9 mouse cellular contexts compared by ENCODE assay signal in the genomic region with DNA sequence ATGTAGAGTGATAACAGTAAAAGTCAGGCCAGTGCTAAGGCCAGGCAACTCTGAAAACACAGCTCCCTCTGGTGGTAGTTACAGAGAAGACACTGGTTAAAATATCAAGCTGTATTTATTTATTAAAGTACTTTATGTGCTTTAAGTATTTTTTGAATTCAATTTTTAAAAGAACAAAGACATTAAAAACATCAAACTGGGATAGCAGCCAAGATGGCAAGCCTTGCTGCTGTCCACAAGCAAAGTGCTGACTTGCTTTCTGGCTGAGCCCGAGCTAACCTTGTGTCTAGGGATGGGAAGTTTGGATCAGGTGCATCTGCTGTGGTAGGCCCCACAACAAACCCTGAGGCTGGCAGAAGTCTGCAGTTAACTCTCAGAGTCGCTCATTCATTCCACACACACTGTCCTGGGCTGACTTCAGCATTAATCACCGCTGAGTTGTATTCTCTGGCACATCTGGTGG.
DNase-seq lines count a peak whose midpoint lies in the region; ATAC-seq lines count a peak whose summit lies in the region.
"Had no signal": no experiment of that assay in that cellular context is flagged by ENCODE, and none has a peak within 500 bp of the region (broad histone marks: within the 10 kb centered on the region; RNA-seq: fewer than 3 reads in every experiment).

No protein-coding gene starts in this region.

- 85% methylated on average over 3 of the region's 3 CpGs for WGBS in midbrain, embryonic 14.5 days
- WGBS in midbrain, embryonic 16.5 days: 88% methylated on average over 3 of the region's 3 CpGs
- 77% methylated on average over 3 of the region's 3 CpGs for WGBS in forebrain, embryonic 16.5 days

- no peaks in the 10 kb centered on the region for H3K27me3 ChIP-seq in midbrain, embryonic 14.5 days (ENCODE audit: control insufficient read depth, insufficient read depth, low read length)
- no peaks in the 10 kb centered on the region for H3K27me3 ChIP-seq in midbrain, embryonic 16.5 days (ENCODE audit: control insufficient read depth, insufficient read depth, low read depth, low read length)
- H3K27me3 ChIP-seq in forebrain, embryonic 16.5 days (replicated peaks; ENCODE audit: control insufficient read depth, insufficient read depth, low read length): no peaks in the 10 kb centered on the region

- no peaks in the 10 kb centered on the region for H3K9me3 ChIP-seq in midbrain, embryonic 14.5 days (ENCODE audit: control insufficient read depth, low read length)
- no peaks in the 10 kb centered on the region for H3K9me3 ChIP-seq in midbrain, embryonic 16.5 days (replicated peaks; ENCODE audit: control insufficient read depth, low read length, poor library complexity, severe bottlenecking)
- H3K9me3 ChIP-seq in forebrain, embryonic 16.5 days (ENCODE audit: control insufficient read depth, low read length): no peaks in the 10 kb centered on the region
- H3K9me3 ChIP-seq: limb, embryonic 13.5 days had no signal

- H3K4me2 ChIP-seq in midbrain, embryonic 14.5 days (ENCODE audit: low read length): no peak overlapping the region
- no peak overlapping the region for H3K4me2 ChIP-seq in midbrain, embryonic 16.5 days (ENCODE audit: low read length)
- no peak overlapping the region for H3K4me2 ChIP-seq in forebrain, embryonic 16.5 days (ENCODE audit: low read length)
- H3K4me2 ChIP-seq: limb, embryonic 13.5 days; midbrain, embryonic 11.5 days had no signal

- no peak overlapping the region for H3K9ac ChIP-seq in midbrain, embryonic 14.5 days (replicated peaks; ENCODE audit: low read length)
- H3K9ac ChIP-seq in midbrain, embryonic 16.5 days (ENCODE audit: low read depth, low read length): no peak overlapping the region
- no peak overlapping the region for H3K9ac ChIP-seq in forebrain, embryonic 16.5 days (replicated peaks; ENCODE audit: low read depth, low read length)
- H3K9ac ChIP-seq: limb, embryonic 13.5 days had no signal

- ATAC-seq in midbrain, embryonic 14.5 days (ENCODE audit: low FRiP score, low TSS enrichment): no peak
- ATAC-seq in midbrain, embryonic 16.5 days: no peak
- no peak for ATAC-seq in forebrain, embryonic 16.5 days

- H3K4me3 ChIP-seq in midbrain, embryonic 14.5 days (replicated peaks; ENCODE audit: low read depth, low read length): no peak overlapping the region
- no peak overlapping the region for H3K4me3 ChIP-seq in midbrain, embryonic 16.5 days (ENCODE audit: low read depth, low read length)
- no peak overlapping the region for H3K4me3 ChIP-seq in forebrain, embryonic 16.5 days (replicated peaks; ENCODE audit: low read length)
- H3K4me3 ChIP-seq: limb, embryonic 13.5 days had no signal

- H3K36me3 ChIP-seq in midbrain, embryonic 14.5 days (ENCODE audit: control insufficient read depth, insufficient read depth, low read length): no peaks in the 10 kb centered on the region
- no peaks in the 10 kb centered on the region for H3K36me3 ChIP-seq in midbrain, embryonic 16.5 days (ENCODE audit: control insufficient read depth, insufficient read depth, low read length)
- no peaks in the 10 kb centered on the region for H3K36me3 ChIP-seq in forebrain, embryonic 16.5 days (ENCODE audit: control insufficient read depth, insufficient read depth)
- H3K36me3 ChIP-seq: limb, embryonic 13.5 days had no signal

- H3K27ac ChIP-seq in midbrain, embryonic 14.5 days (replicated peaks; ENCODE audit: low read depth, low read length): no peak overlapping the region
- no peak overlapping the region for H3K27ac ChIP-seq in midbrain, embryonic 16.5 days (ENCODE audit: low read length)
- no peak overlapping the region for H3K27ac ChIP-seq in forebrain, embryonic 16.5 days (ENCODE audit: low read length)
- H3K27ac ChIP-seq: limb, embryonic 13.5 days had no signal

- DNase-seq in heart, postnatal 4 days: peak; percentile 41
- no peak for DNase-seq in heart, adult 18-20 months
- DNase-seq in midbrain, embryonic 14.5 days: peak; percentile 46
- DNase-seq in R1 (ENCODE audit: low read depth, low spot score): peak; percentile 29
- DNase-seq in lung, postnatal 36 days: peak; percentile 23

- no peaks in the 10 kb centered on the region for H3K4me1 ChIP-seq in midbrain, embryonic 14.5 days (ENCODE audit: control insufficient read depth, insufficient read depth, low read length)
- no peaks in the 10 kb centered on the region for H3K4me1 ChIP-seq in midbrain, embryonic 16.5 days (ENCODE audit: control insufficient read depth, insufficient read depth, low read length)
- no peaks in the 10 kb centered on the region for H3K4me1 ChIP-seq in forebrain, embryonic 16.5 days (replicated peaks; ENCODE audit: control insufficient read depth, insufficient read depth, low read length)

Comparison
In these comparisons a context has a peak if more than half of its experiments do, and no peak if none do; other contexts are left out.
1. DNase-seq: peak in heart, postnatal 4 days (single experiment), midbrain, embryonic 14.5 days (single experiment), R1 (single experiment) and lung, postnatal 36 days (single experiment); none in heart, adult 18-20 months (0 of 2).